Mouse (Mus musculus) left cerebral cortex, postnatal 14 days (tissue): Measurements from ENCODE around the gene Sox6. TPM values are rescaled to one million over a fixed set of nuclear protein-coding genes. Genes with fewer than 3 reads are reported as not detected.

Experiments used
- DNase-seq, 2 experiments: peaks; one replicate each; pipeline ENCODE4 v3.0.0; 2021 to 2022; ENCODE audit warnings: low spot score in 2 of 2, mixed read lengths in 1 of 2
- intact Hi-C: fragments of 180-260 bp; cut with DNase I; formaldehyde crosslinking; loops from one replicate; pipeline ENCODE4 v1.15.1; 2025
- total RNA-seq, 2 experiments: library from RNA; stranded (reverse); gene quantifications; 2 replicates each; pipeline ENCODE4 v1.2.3; 2021

Sox6 gene
- total RNA-seq, 2 experiments from 2014 or later = 32.7 to 39.9 TPM

DNA sequence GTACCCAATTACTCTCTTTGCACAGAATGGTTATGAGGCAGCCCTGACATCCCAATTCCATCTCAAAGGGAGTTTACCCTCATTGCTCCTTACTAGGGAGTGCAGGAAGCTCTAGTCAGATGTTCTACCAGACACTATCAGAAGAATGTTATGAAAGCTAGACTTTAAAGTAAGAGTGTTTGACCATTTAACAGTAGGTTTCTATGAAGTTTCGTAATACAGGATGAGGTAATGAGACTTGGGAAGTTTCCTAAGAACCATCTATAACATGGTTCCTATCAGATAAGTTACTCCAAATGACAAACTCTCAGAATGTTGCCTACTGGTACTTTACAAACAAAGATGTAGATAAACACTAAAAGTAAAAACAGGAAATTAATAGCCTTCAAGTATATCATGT lies 123.3 kb downstream of the Sox6 start:
- DNase-seq = no peak
- intact Hi-C loops = no loop called here

- intact Hi-C loops = no loop called here
- no peak for DNase-seq
Measured at GRCm38 (mm10) chr7:115910313-115910712, 128.3 kb downstream of the Sox6 start.

- intact Hi-C loops = no loop called here
Measured at GRCm38 (mm10) chr7:115904798-115905207, 133.8 kb downstream of the Sox6 start.

GRCm38 (mm10) chr7:115903931-115904797 lies 134.4 kb downstream of the Sox6 start:
- intact Hi-C loops = no loop called here
- no peak for DNase-seq

More at GRCm38 (mm10) chr7:115904798-115905207, 133.8 kb downstream of the Sox6 start:
- no peak for DNase-seq

- DNase-seq = no peak
- intact Hi-C loops = no loop called here
Measured at GRCm38 (mm10) chr7:115903368-115903767, 135.2 kb downstream of the Sox6 start.

- intact Hi-C loops = no loop called here
- no peak for DNase-seq
Measured at GRCm38 (mm10) chr7:115895831-115896230, 142.8 kb downstream of the Sox6 start.

GRCm38 (mm10) chr7:115895028-115895671 lies 143.4 kb downstream of the Sox6 start:
- intact Hi-C loops = no loop called here
- no peak for DNase-seq

DNA sequence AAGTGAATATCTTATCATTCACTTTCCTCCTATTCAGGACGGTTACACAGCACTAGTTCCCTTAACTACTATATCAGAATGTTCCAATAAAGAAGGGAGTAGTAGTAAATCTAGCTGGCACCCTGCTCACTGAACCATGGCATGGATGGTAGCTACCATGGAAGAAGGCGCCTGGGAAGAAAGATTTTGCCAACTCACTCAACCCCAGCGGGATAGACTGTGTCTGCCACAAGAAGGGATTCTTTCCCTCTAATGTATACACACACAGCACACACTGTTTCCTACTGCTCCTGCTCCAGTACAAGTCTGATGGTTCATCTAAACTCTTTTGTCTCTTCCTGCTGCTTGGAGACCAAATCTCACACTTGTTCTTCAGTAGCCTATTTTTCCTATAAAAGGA lies 147.1 kb downstream of the Sox6 start:
- DNase-seq = no peak
- intact Hi-C loops = no loop called here

GRCm38 (mm10) chr7:115889926-115890325 lies 148.7 kb downstream of the Sox6 start:
- intact Hi-C loops = no loop called here
- no peak for DNase-seq

GRCm38 (mm10) chr7:115888561-115888960 lies 150.0 kb downstream of the Sox6 start:
- no peak for DNase-seq
- intact Hi-C loops = no loop called here

GRCm38 (mm10) chr7:115888120-115888519 lies 150.5 kb downstream of the Sox6 start:
- intact Hi-C loops = no loop called here
- DNase-seq = no peak

- DNase-seq = no peak
- intact Hi-C loops = no loop called here
Measured at GRCm38 (mm10) chr7:115872903-115873302, 165.7 kb downstream of the Sox6 start.

DNA sequence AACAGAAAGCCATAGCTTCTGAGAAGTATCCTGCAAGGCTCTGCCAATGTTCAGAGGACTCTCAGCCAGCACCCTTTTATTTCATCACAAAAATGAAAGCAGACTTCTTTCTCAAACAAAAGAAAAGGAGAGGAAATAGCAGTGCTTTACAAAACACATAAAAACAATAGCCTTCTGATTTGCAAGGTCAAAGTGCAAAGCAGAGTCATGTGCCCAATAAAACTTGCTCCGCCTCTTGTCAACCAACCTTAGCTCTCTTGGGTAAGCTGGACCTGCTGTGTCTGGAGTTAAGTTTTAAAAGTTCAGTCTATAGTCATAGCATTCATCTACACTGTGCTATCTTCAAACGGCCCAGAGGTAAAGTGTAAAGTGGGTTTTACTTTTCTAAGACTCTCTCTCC lies 170.1 kb downstream of the Sox6 start:
- DNase-seq = no peak
- intact Hi-C loops = no loop called here

DNA sequence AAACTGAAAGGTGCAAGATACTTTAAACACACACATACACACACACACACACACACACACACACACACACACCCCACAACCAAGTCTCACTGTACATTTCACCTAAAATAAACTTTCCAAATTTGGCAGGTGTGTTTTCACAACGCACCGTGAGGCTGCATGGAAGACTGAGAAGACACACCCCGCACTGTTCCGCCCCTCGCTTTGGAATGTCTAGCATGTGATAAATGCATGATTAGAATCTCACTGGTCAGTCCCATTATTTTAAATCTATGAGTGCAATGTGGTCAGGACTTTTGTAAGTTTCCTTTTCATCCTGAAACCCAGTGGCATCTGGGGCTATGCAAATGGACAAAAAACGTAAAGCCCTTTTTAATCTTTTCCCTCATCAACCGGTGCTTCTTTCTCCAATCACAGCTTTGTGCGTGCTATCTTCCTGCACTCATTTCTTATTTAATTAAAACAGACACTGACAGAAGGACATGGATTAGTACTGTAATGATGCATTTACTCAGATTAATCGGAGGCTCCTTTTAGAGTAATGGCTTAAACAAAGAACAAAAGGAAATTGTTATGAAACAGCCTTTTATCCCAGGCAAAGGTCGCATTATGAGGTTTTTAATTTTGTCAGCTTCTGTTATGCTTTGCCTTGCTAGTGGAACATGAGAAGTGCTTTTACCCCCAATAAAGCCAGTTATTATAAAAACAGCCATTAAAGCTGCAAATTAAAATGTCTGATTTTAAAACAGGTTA lies 170.9 kb downstream of the Sox6 start:
- intact Hi-C loops = no loop called here
- DNase-seq = no peak

GRCm38 (mm10) chr7:115866698-115867500 lies 171.7 kb downstream of the Sox6 start:
- DNase-seq = no peak
- intact Hi-C loops = no loop called here

DNA sequence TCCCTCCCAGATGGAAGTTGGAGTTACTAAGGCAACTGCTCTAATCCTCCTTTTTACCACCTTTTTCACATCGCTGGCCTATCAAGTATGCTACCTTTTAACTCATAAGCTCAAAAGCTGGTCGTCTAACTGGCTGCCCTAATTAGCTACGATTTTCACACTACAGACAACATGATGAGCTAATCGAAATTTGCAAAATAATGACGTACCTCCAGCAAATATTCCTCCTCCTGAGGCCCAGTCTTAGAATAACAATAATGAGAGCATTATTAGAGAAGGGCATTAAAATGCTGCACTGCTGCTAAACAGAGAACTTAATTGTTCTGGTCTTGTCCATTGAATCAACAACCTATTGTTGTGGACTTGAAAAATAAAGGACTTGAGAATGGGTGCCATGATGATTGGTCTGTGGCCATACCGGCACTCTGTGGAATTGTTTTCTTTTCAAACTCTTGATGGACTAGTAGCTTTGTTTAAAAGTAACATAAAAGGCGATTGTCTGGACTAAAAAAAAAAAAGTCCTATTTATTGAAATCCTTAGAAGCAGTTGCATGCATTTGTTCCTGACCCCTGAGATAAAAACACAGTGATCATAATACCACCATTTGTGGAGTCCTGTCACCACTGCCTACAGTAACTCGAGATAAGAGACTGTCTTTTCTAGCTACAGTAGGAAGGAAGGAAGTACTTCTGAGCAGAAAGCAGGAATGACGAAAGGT lies 172.5 kb downstream of the Sox6 start:
- DNase-seq = no peak
- intact Hi-C loops = no loop called here

DNA sequence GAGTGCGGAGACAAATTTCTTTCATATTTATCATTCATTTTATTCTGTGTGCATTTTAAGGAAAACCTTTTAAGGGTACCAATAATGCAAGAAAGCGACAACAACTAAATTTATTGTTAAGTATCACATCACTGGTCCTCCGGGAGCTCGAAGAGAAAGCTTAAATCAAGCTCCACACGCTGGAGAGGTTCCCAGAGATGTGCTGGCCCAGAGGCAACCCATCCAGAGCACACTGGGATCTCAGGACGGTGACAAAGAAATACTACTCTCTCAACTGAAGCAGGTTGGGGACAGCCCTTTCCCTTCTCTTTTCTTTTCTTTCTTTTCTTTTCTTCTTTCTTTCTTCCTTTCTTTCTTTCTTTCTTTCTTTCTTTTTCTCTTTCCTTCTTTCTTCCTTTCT lies 173.4 kb downstream of the Sox6 start:
- DNase-seq = no peak
- intact Hi-C loops = no loop called here

DNA sequence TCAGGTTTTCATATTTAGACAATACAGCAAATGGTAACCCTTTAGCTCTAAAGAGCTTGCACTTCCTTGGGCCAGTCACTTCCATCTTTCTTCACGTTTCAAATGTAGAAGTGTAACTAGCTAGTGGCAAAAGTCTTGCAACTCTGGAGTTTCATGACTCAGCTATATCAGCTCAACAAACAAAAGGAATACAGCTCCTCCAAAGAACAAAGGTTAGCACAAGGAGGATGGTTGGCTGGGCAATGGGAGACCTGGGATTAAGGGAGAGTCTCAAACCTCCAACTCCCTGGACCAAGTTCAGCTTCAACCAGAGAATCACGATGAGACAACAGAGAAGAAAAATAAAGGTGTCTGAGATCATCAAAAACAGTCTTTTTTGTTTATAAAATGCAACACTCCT lies 174.2 kb downstream of the Sox6 start:
- no peak for DNase-seq
- intact Hi-C loops = no loop called here
